Mouse (Mus musculus): Measurements from ENCODE around the gene Msrb1.

GRCm38 (mm10) chr17:24687146-24687595 is 49.3 kb upstream of the Msrb1 start:
- no peak for TF ChIP-seq POLR2A (IDR thresholded peaks at IDR 0.05; ENCODE audit: low read depth, low read length)
- no peak for TF ChIP-seq CTCF (IDR thresholded peaks at IDR 0.05; ENCODE audit: extremely low read depth, insufficient read length, insufficient replicate concordance, low read depth, low read length)

Data from small intestine, adult 2 months (tissue).